In genomic region chr8:122658807-122659160, GRCm38 (mm10) we compare ENCODE assay signal across 30 mouse cellular contexts. TPM values are rescaled to one million over a fixed set of nuclear protein-coding genes. Genes with fewer than 3 reads are reported as not detected.
A peak's percentile ranks its signal among the peaks of the same experiment; 100 is the strongest.
DNase-seq lines count a peak whose midpoint lies in the region; ATAC-seq and TF ChIP-seq lines count a peak whose summit lies in the region.
"Had no signal": no experiment of that assay in that cellular context is flagged by ENCODE, and none has a peak within 500 bp of the region (broad histone marks: within the 10 kb centered on the region; RNA-seq: fewer than 3 reads in every experiment).

No protein-coding gene starts in this region.

- no peak overlapping the region for H3K4me3 ChIP-seq in forebrain, embryonic 10.5 days
- no peak overlapping the region for H3K4me3 ChIP-seq in forebrain, postnatal 0 days (ENCODE audit: low read depth, low read length)
- H3K4me3 ChIP-seq in megakaryocyte, embryonic 14.5 days (replicated peaks): peak overlapping the region; percentile 3
- H3K4me3 ChIP-seq in embryonic facial prominence, embryonic 15.5 days (replicated peaks): no peak overlapping the region
- no peak overlapping the region for H3K4me3 ChIP-seq in limb, embryonic 15.5 days
- H3K4me3 ChIP-seq: forebrain, embryonic 12.5 days; heart, embryonic 13.5 days; hindbrain, embryonic 13.5 days; layer of hippocampus, adult 2 months had no signal

- no peak overlapping the region for H3K9ac ChIP-seq in forebrain, postnatal 0 days
- no peak overlapping the region for H3K9ac ChIP-seq in embryonic facial prominence, embryonic 15.5 days
- no peak overlapping the region for H3K9ac ChIP-seq in limb, embryonic 15.5 days
- H3K9ac ChIP-seq: forebrain, embryonic 12.5 days; heart, embryonic 13.5 days; hindbrain, embryonic 13.5 days; liver, postnatal 0 days had no signal

- peaks cover 7% of the 10 kb centered on the region; the same call in 1 of the 2 replicates for H3K27me3 ChIP-seq in forebrain, embryonic 10.5 days (ENCODE audit: poor library complexity, severe bottlenecking)
- H3K27me3 ChIP-seq in forebrain, postnatal 0 days (ENCODE audit: insufficient read depth, low read length): no peaks in the 10 kb centered on the region
- no peaks in the 10 kb centered on the region for H3K27me3 ChIP-seq in megakaryocyte, embryonic 14.5 days (replicated peaks)
- no peaks in the 10 kb centered on the region for H3K27me3 ChIP-seq in embryonic facial prominence, embryonic 15.5 days
- H3K27me3 ChIP-seq in limb, embryonic 15.5 days: no peaks in the 10 kb centered on the region
- H3K27me3 ChIP-seq: forebrain, embryonic 12.5 days; hindbrain, embryonic 13.5 days had no signal

- no peaks in the 10 kb centered on the region for H3K36me3 ChIP-seq in forebrain, embryonic 10.5 days (replicated peaks)
- no peaks in the 10 kb centered on the region for H3K36me3 ChIP-seq in forebrain, postnatal 0 days (ENCODE audit: insufficient read depth)
- H3K36me3 ChIP-seq in megakaryocyte, embryonic 14.5 days (replicated peaks; ENCODE audit: low read length): peaks cover 100% of the 10 kb centered on the region
- no peaks in the 10 kb centered on the region for H3K36me3 ChIP-seq in embryonic facial prominence, embryonic 15.5 days
- no peaks in the 10 kb centered on the region for H3K36me3 ChIP-seq in limb, embryonic 15.5 days
- H3K36me3 ChIP-seq: forebrain, embryonic 12.5 days; heart, embryonic 13.5 days; hindbrain, embryonic 13.5 days had no signal

- WGBS in forebrain, embryonic 10.5 days: 64% methylated on average over 9 of the region's 9 CpGs
- WGBS in forebrain, postnatal 0 days: 77% methylated on average over 9 of the region's 9 CpGs
- 21% methylated on average over 9 of the region's 9 CpGs for WGBS in embryonic facial prominence, embryonic 15.5 days
- WGBS in limb, embryonic 15.5 days: 19% methylated on average over 9 of the region's 9 CpGs

- no peak for DNase-seq in forebrain, embryonic 10.5 days (ENCODE audit: extremely low spot score, low spot score)
- no peak for DNase-seq in forebrain, postnatal 0 days
- DNase-seq in adrenal gland, adult 8-10 months: no peak
- no peak for DNase-seq in cerebellum, postnatal 10 days
- DNase-seq: adrenal gland, postnatal 25 days; cerebellum, adult 9-11 months; heart, postnatal 14 days; kidney, adult 2 months; kidney, postnatal 10 days; liver, postnatal 0 days had no signal

- H3K27ac ChIP-seq in forebrain, embryonic 10.5 days: peak overlapping the region; percentile 67
- no peak overlapping the region for H3K27ac ChIP-seq in forebrain, postnatal 0 days (ENCODE audit: low read depth, low read length)
- H3K27ac ChIP-seq in embryonic facial prominence, embryonic 15.5 days (replicated peaks): 0 out of 2 replicates have a peak overlapping the region, but pooled peaks have one; percentile 71
- peak overlapping the region; percentile 80 for H3K27ac ChIP-seq in limb, embryonic 15.5 days
- H3K27ac ChIP-seq: forebrain, embryonic 12.5 days; heart, embryonic 13.5 days; layer of hippocampus, adult 2 months; macrophage had no signal

- no peak for TF ChIP-seq CTCF in forebrain, postnatal 0 days (IDR thresholded peaks at IDR 0.05; ENCODE audit: low read depth)

- no peak for ATAC-seq in forebrain, postnatal 0 days
- no peak for ATAC-seq in megakaryocyte, adult 5-6 weeks (ENCODE audit: poor library complexity, severe bottlenecking)
- ATAC-seq in embryonic facial prominence, embryonic 15.5 days (ENCODE audit: insufficient number of reproducible peaks, low FRiP score, low TSS enrichment, low read depth): no peak
- ATAC-seq in limb, embryonic 15.5 days (ENCODE audit: insufficient number of reproducible peaks, low FRiP score, low TSS enrichment, low read depth): no peak
- ATAC-seq: inflammation-experienced regulatory T-cells, adult 6 months; liver, postnatal 0 days; lung, postnatal 0 days had no signal

- peaks cover 59% of the 10 kb centered on the region for H3K4me1 ChIP-seq in forebrain, embryonic 10.5 days
- peaks cover 8% of the 10 kb centered on the region for H3K4me1 ChIP-seq in forebrain, postnatal 0 days (ENCODE audit: insufficient read depth)
- H3K4me1 ChIP-seq in megakaryocyte, embryonic 14.5 days: peaks cover 99% of the 10 kb centered on the region
- H3K4me1 ChIP-seq in embryonic facial prominence, embryonic 15.5 days: peaks cover 67% of the 10 kb centered on the region
- H3K4me1 ChIP-seq in limb, embryonic 15.5 days: peaks cover 73% of the 10 kb centered on the region

- no peaks in the 10 kb centered on the region for H3K9me3 ChIP-seq in forebrain, embryonic 10.5 days
- no peaks in the 10 kb centered on the region for H3K9me3 ChIP-seq in forebrain, postnatal 0 days (ENCODE audit: low read length)
- H3K9me3 ChIP-seq in megakaryocyte, embryonic 14.5 days: no peaks in the 10 kb centered on the region
- no peaks in the 10 kb centered on the region for H3K9me3 ChIP-seq in embryonic facial prominence, embryonic 15.5 days (replicated peaks)
- H3K9me3 ChIP-seq in limb, embryonic 15.5 days: no peaks in the 10 kb centered on the region
- H3K9me3 ChIP-seq: forebrain, embryonic 12.5 days; heart, embryonic 13.5 days; hindbrain, embryonic 13.5 days had no signal

- no peak overlapping the region for H3K4me2 ChIP-seq in forebrain, postnatal 0 days (ENCODE audit: low read depth)
- no peak overlapping the region for H3K4me2 ChIP-seq in embryonic facial prominence, embryonic 15.5 days (replicated peaks)
- H3K4me2 ChIP-seq in limb, embryonic 15.5 days: peak overlapping the region; percentile 25; the same call in 1 of the 2 replicates
- H3K4me2 ChIP-seq: forebrain, embryonic 12.5 days; heart, embryonic 13.5 days; hindbrain, embryonic 13.5 days; midbrain, embryonic 11.5 days had no signal

RNA-seq across cellular contexts. Expression of gene Pabpn1l, which starts 36.2 kb away (rescaled TPM):
- polyA plus RNA-seq in forebrain, embryonic 10.5 days (2016; fragmentation: Nextera tagmentation; extraction: Ambion mirVana): not detected in 2 replicates
- not detected in 2 replicates for total RNA-seq in forebrain, postnatal 0 days (2014; rRNA removed)
- not detected in 2 replicates for polyA plus RNA-seq in forebrain, postnatal 0 days (2015; fragmentation: Nextera tagmentation; extraction: Ambion mirVana)
- polyA plus RNA-seq in megakaryocyte, embryonic 14.5 days (2012; ENCODE audit: insufficient read depth, low replicate concordance): 0.25 TPM in 1 of 2 replicates, not detected in the other
- 0.27 TPM in 1 of 2 replicates, not detected in the other for total RNA-seq in megakaryocyte, adult 5-6 weeks (2015)
- total RNA-seq in megakaryocyte, adult 5-6 weeks (2017): not detected in 2 replicates
- polyA plus RNA-seq in embryonic facial prominence, embryonic 15.5 days (2015; fragmentation: Nextera tagmentation; extraction: Ambion mirVana): 0.63 and 1.2 TPM in 2 replicates
- polyA plus RNA-seq in limb, embryonic 15.5 days (2015; fragmentation: Nextera tagmentation; extraction: Ambion mirVana): not detected in 2 replicates
- total RNA-seq in adrenal gland, adult 8-10 months (2022): not detected
- total RNA-seq: adrenal gland, postnatal 25 days; granulocyte monocyte progenitor cell, adult 5-6 weeks; left cerebral cortex, postnatal 10 days; liver, adult 2 months; midbrain, postnatal 0 days; neutrophil, adult 5-6 weeks had no signal
- polyA plus RNA-seq: cortical plate, adult 2 months; forebrain, embryonic 12.5 days; heart, embryonic 13.5 days; hindbrain, embryonic 13.5 days; inflammation-experienced regulatory T-cells, adult 6 months; liver, adult 2 months; liver, postnatal 0 days; lung, postnatal 0 days; macrophage; midbrain, embryonic 11.5 days; midbrain, postnatal 0 days; testis, adult 2 months; urinary bladder, adult 2 months had no signal

RNA-seq across cellular contexts. Expression of gene Cbfa2t3, which starts 40.1 kb away (rescaled TPM):
- polyA plus RNA-seq in forebrain, embryonic 10.5 days (2016; fragmentation: Nextera tagmentation; extraction: Ambion mirVana): 1.6 and 2.4 TPM in 2 replicates
- 4.5 and 5.6 TPM in 2 replicates for total RNA-seq in forebrain, postnatal 0 days (2014; rRNA removed)
- polyA plus RNA-seq in forebrain, postnatal 0 days (2015; fragmentation: Nextera tagmentation; extraction: Ambion mirVana): 4.9 and 9.5 TPM in 2 replicates
- 54.9 and 189 TPM in 2 replicates for polyA plus RNA-seq in megakaryocyte, embryonic 14.5 days (2012; ENCODE audit: insufficient read depth, low replicate concordance)
- 29.5 and 30.0 TPM in 2 replicates for total RNA-seq in megakaryocyte, adult 5-6 weeks (2015)
- 25.1 and 26.5 TPM in 2 replicates for total RNA-seq in megakaryocyte, adult 5-6 weeks (2017)
- 6.2 and 6.4 TPM in 2 replicates for polyA plus RNA-seq in embryonic facial prominence, embryonic 15.5 days (2015; fragmentation: Nextera tagmentation; extraction: Ambion mirVana)
- polyA plus RNA-seq in limb, embryonic 15.5 days (2015; fragmentation: Nextera tagmentation; extraction: Ambion mirVana): 4.6 and 5.1 TPM in 2 replicates
- total RNA-seq in adrenal gland, adult 8-10 months (2022): 10 to 100 TPM; 10.9 to 21.7 (median 15.3) TPM

RNA-seq across cellular contexts. Expression of gene Trappc2l, which starts 47.3 kb away (rescaled TPM):
- polyA plus RNA-seq in forebrain, embryonic 10.5 days (2016; fragmentation: Nextera tagmentation; extraction: Ambion mirVana): 41.0 and 44.1 TPM in 2 replicates
- 15.3 and 31.8 TPM in 2 replicates for total RNA-seq in forebrain, postnatal 0 days (2014; rRNA removed)
- 137 and 157 TPM in 2 replicates for polyA plus RNA-seq in forebrain, postnatal 0 days (2015; fragmentation: Nextera tagmentation; extraction: Ambion mirVana)
- polyA plus RNA-seq in megakaryocyte, embryonic 14.5 days (2012; ENCODE audit: insufficient read depth, low replicate concordance): 2.2 TPM in 1 of 2 replicates, not detected in the other
- total RNA-seq in megakaryocyte, adult 5-6 weeks (2015): 85.8 and 88.2 TPM in 2 replicates
- 33.0 and 37.6 TPM in 2 replicates for total RNA-seq in megakaryocyte, adult 5-6 weeks (2017)
- 54.5 and 62.3 TPM in 2 replicates for polyA plus RNA-seq in embryonic facial prominence, embryonic 15.5 days (2015; fragmentation: Nextera tagmentation; extraction: Ambion mirVana)
- polyA plus RNA-seq in limb, embryonic 15.5 days (2015; fragmentation: Nextera tagmentation; extraction: Ambion mirVana): 48.9 and 60.1 TPM in 2 replicates
- total RNA-seq in adrenal gland, adult 8-10 months (2022): 10 to 100 TPM; 61.7 to 64.9 (median 62.9) TPM

RNA-seq across cellular contexts. Expression of gene Galns, which starts 47.5 kb away (rescaled TPM):
- 4.6 and 5.5 TPM in 2 replicates for polyA plus RNA-seq in forebrain, embryonic 10.5 days (2016; fragmentation: Nextera tagmentation; extraction: Ambion mirVana)
- total RNA-seq in forebrain, postnatal 0 days (2014; rRNA removed): 8.8 and 12.8 TPM in 2 replicates
- polyA plus RNA-seq in forebrain, postnatal 0 days (2015; fragmentation: Nextera tagmentation; extraction: Ambion mirVana): 6.0 and 8.4 TPM in 2 replicates
- 12.6 and 15.3 TPM in 2 replicates for polyA plus RNA-seq in megakaryocyte, embryonic 14.5 days (2012; ENCODE audit: insufficient read depth, low replicate concordance)
- 52.6 and 53.0 TPM in 2 replicates for total RNA-seq in megakaryocyte, adult 5-6 weeks (2015)
- total RNA-seq in megakaryocyte, adult 5-6 weeks (2017): 57.5 and 63.1 TPM in 2 replicates
- 11.3 TPM in 2 replicates for polyA plus RNA-seq in embryonic facial prominence, embryonic 15.5 days (2015; fragmentation: Nextera tagmentation; extraction: Ambion mirVana)
- 12.0 and 16.6 TPM in 2 replicates for polyA plus RNA-seq in limb, embryonic 15.5 days (2015; fragmentation: Nextera tagmentation; extraction: Ambion mirVana)
- 10 to 100 TPM in 2 of 4 experiments, 1 to 10 TPM in 2; 6.4 to 11.6 (median 9.1) TPM for total RNA-seq in adrenal gland, adult 8-10 months (2022)

Comparison
In these comparisons a context has a peak if more than half of its experiments do, and no peak if none do; other contexts are left out.
1. RNA of gene Trappc2l, which starts 47.3 kb away (polyA plus RNA-seq): 137 to 157 TPM in forebrain, postnatal 0 days, 54.5 to 62.3 TPM in embryonic facial prominence, embryonic 15.5 days, 48.9 to 60.1 TPM in limb, embryonic 15.5 days and 41.0 to 44.1 TPM in forebrain, embryonic 10.5 days; 2.2 TPM in megakaryocyte, embryonic 14.5 days; every median in the first group is over 10 times any median in the second.